Mouse (Mus musculus): Measurements from ENCODE around the gene AC109138.7.

Gene AC109138.7

DNA sequence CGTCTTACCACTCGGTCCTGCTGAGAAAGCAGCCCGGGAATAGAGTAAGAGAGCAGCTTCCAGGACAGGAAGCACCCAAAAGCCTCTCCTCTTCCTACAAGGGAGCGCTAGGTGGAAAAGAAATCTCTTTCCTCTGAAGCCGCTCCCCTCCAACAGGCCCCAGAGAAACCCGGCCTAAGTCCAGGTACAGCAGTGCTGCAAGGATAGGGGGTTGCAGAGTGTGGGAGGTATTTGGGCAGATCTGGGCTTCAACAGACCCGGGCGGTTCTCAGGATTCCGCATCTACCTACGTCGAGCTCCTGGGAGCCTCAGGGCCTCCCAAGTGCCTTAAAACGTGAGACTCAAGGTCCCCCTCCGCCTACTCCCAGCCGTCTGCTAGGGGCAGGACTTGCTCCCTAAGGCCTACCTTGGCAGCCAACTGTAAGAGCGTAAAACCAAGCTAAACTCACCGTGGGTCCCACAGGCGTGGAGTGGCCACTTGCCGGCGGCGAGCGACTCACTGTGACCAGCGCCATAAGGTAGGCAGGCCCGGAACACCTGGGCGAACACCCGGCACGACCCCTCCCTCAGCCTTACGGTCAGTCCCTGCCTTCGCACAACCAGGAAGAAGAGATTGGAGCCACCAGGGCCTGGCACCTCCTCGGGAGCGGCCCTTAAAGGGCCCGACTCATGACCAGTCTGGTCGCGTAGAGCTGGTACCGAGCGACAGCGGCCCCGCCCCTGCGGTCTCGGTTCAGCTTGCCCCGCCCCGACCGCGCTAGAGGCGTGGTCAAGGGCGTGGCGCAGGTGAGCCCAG is 54.6 kb downstream of the AC109138.7 start, which contains the start of gene Ssh3:
TSS of gene Ssh3 (minus strand) at position 615 of the 796 bp plus-strand sequence.
- Histone ChIP-seq H3K4me3 (replicated peaks; ENCODE audit: low read length) (peak within 1 kb of the TSS; percentile 80), H3K36me3 (ENCODE audit: insufficient read depth, low read length) (peaks cover 12% of the 10 kb centered on the region), H3K9me3 (ENCODE audit: low read length) (no peaks in the 10 kb centered on the region), H3K4me1 (replicated peaks; ENCODE audit: low read depth, low read length) (peaks cover 25% of the 10 kb centered on the region), H3K27me3 (ENCODE audit: insufficient read depth, low read length) (peaks cover 58% of the 10 kb centered on the region)
- TF ChIP-seq POU5F1 (IDR thresholded peaks at IDR 0.05; ENCODE audit: borderline replicate concordance, low read length): no peak
- no peak for TF ChIP-seq NANOG (IDR thresholded peaks at IDR 0.05; ENCODE audit: borderline replicate concordance, low read length)
- TF ChIP-seq CTCF (conservative IDR thresholded peaks at IDR 0.05; ENCODE audit: low read length): no peak

DNA sequence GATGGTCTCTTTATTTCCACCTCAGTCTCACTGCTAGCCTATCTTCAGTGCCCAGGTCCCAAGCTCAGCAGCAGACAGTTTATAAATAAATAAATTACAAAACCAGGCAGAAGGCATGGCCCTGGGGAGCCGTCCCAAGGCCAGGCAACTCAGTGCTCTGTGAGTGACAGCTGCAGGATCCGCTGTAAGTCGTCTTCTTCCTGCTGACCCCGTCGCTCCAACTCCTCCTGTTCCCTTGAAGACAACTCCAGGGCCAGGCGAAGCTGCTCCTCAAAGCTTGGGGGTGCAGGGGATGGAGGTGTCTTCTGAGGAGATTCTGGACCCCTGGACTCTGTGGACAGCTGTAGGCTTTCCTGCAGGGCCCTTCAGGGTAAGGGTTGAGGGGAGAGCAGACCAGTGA is 56.0 kb downstream of the AC109138.7 start:
- peaks cover 43% of the 10 kb centered on the region for H3K27me3 ChIP-seq (ENCODE audit: insufficient read depth, low read length)
- H3K4me3 ChIP-seq (replicated peaks; ENCODE audit: low read length): no peak overlapping the region
- peaks cover 22% of the 10 kb centered on the region for H3K4me1 ChIP-seq (replicated peaks; ENCODE audit: low read depth, low read length)
- no peaks in the 10 kb centered on the region for H3K9me3 ChIP-seq (ENCODE audit: low read length)
- TF ChIP-seq CTCF (conservative IDR thresholded peaks at IDR 0.05; ENCODE audit: low read length) (no peak), POU5F1 (IDR thresholded peaks at IDR 0.05; ENCODE audit: borderline replicate concordance, low read length) (no peak), NANOG (IDR thresholded peaks at IDR 0.05; ENCODE audit: borderline replicate concordance, low read length) (no peak)
- H3K36me3 ChIP-seq (ENCODE audit: insufficient read depth, low read length): peaks cover 12% of the 10 kb centered on the region

- H3K4me1 ChIP-seq (replicated peaks; ENCODE audit: low read depth, low read length): peaks cover 22% of the 10 kb centered on the region
- H3K9me3 ChIP-seq (ENCODE audit: low read length): no peaks in the 10 kb centered on the region
- H3K36me3 ChIP-seq (ENCODE audit: insufficient read depth, low read length): peaks cover 12% of the 10 kb centered on the region
- TF ChIP-seq CTCF (conservative IDR thresholded peaks at IDR 0.05; ENCODE audit: low read length) (no peak), POU5F1 (IDR thresholded peaks at IDR 0.05; ENCODE audit: borderline replicate concordance, low read length) (no peak), NANOG (IDR thresholded peaks at IDR 0.05; ENCODE audit: borderline replicate concordance, low read length) (no peak)
- no peak overlapping the region for H3K4me3 ChIP-seq (replicated peaks; ENCODE audit: low read length)
- H3K27me3 ChIP-seq (ENCODE audit: insufficient read depth, low read length): peaks cover 38% of the 10 kb centered on the region
Measured at GRCm38 (mm10) chr19:4270972-4271371, 56.8 kb downstream of the AC109138.7 start.

DNA sequence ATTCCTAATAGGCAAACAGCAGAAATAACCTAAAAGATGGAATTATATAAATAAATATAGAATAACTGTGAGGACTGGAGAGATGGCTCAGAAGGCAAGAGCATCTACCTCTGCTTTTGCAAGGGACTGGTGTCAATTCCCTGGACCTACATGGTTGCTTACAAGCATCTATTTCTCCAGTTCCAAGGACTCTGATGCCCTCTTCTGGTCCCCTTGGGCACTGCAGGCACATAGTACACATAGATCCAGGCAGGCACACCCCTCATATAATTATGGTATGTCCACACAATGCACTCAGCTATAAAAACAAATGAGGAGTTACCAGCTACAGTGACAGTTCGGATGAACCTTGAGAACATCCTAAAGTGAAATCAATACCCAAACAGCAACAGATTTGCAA is 65.3 kb downstream of the AC109138.7 start:
- Histone ChIP-seq H3K27me3 (ENCODE audit: insufficient read depth, low read length) (peaks cover 15% of the 10 kb centered on the region), H3K36me3 (ENCODE audit: insufficient read depth, low read length) (0 out of 2 replicates have a peak, but pooled peaks cover 8% of the 10 kb centered on the region), H3K4me1 (replicated peaks; ENCODE audit: low read depth, low read length) (peaks cover 24% of the 10 kb centered on the region), H3K9me3 (ENCODE audit: low read length) (no peaks in the 10 kb centered on the region), H3K4me3 (replicated peaks; ENCODE audit: low read length) (no peak overlapping the region)
- no peak for TF ChIP-seq POU5F1 (IDR thresholded peaks at IDR 0.05; ENCODE audit: borderline replicate concordance, low read length)
- peak; percentile 82 for TF ChIP-seq CTCF (conservative IDR thresholded peaks at IDR 0.05; ENCODE audit: low read length)
- TF ChIP-seq NANOG (IDR thresholded peaks at IDR 0.05; ENCODE audit: borderline replicate concordance, low read length): no peak

- Histone ChIP-seq H3K27me3 (ENCODE audit: insufficient read depth, low read length) (peaks cover 15% of the 10 kb centered on the region), H3K36me3 (ENCODE audit: insufficient read depth, low read length) (peaks cover 11% of the 10 kb centered on the region), H3K9me3 (ENCODE audit: low read length) (no peaks in the 10 kb centered on the region), H3K4me3 (replicated peaks; ENCODE audit: low read length) (no peak overlapping the region), H3K4me1 (replicated peaks; ENCODE audit: low read depth, low read length) (peaks cover 32% of the 10 kb centered on the region)
- TF ChIP-seq NANOG (IDR thresholded peaks at IDR 0.05; ENCODE audit: borderline replicate concordance, low read length) (no peak), POU5F1 (IDR thresholded peaks at IDR 0.05; ENCODE audit: borderline replicate concordance, low read length) (no peak), CTCF (conservative IDR thresholded peaks at IDR 0.05; ENCODE audit: low read length) (no peak)
Measured at GRCm38 (mm10) chr19:4280425-4280824, 66.3 kb downstream of the AC109138.7 start.

Data from E14TG2a.4 (cell line).